Mouse (Mus musculus) telencephalon, adult 2 months (tissue): ENCODE results near the gene Gm21976.

ENCODE experiments used
- DNase-seq: peaks from one replicate; pipeline ENCODE4 v3.0.0-alpha.2; 2011; ENCODE audit warnings: low read depth, low spot score

The Gm21976 gene

DNA sequence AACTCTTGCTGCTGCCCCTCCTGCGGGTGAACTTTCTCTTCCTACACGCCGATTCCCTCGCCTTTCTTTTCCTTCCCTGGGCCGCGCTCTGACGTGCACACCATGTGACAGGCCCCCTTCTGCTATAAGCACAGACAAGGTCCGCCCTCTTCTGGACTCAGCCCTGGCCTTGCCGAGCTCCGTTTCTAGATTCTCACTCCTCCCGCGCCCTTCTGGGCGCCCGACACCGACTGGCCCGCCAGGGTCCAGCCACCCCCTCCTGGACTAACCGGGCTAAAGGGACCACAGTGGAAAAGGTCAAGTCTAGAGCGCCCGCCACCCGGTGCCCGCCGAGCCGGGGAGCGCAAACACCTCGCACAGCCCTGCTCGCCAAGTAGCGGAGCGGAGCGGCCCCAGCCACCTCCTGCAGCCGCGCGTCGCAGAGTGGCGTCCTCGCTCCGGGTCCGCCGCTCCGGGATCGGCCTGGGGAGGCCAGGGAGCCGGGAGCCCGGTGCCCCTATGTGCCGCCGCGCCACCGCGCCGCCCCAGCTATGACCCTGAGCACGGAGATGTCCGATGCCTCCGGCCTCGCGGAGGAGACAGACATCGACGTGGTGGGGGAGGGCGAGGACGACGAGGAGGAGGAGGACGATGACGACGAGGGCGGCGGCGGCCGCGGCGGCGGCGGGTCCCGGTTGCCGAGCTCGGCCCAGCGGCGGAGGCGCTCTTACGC lies 74.6 kb downstream of the Gm21976 start, which contains the start of gene Foxd1:
Gene Foxd1 (plus strand): TSS at position 153 of the 712 bp plus-strand sequence.
- no peak for DNase-seq

GRCm38 (mm10) chr13:98354871-98355558 lies 75.3 kb downstream of the Gm21976 start:
- no peak for DNase-seq

DNA sequence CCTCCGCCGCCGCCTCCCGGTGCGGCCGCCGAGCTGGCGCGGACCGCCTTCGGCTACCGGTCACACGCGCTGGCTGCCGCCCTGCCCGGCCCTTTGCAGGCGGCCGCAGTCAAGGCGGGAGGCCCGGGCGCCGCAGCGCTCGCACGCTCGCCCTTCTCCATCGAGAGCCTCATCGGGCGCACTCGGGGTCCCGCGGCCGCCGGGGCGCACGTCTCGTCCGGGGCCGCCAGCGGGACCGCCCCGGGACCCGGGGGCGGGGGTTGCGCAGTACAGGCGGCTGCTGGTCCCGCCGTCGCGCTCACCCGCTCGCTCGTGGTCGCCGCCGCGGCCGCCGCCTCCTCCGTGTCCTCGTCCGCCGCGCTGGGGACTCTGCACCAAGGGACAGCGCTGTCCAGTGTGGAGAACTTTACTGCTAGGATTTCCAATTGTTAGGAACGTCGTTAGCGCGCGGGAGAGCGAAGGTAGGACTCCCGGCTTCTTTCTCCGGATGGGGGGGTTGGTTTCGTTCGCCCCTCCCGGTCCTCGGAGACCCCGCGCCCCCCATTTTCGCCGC lies 75.9 kb downstream of the Gm21976 start:
- no peak for DNase-seq

DNA sequence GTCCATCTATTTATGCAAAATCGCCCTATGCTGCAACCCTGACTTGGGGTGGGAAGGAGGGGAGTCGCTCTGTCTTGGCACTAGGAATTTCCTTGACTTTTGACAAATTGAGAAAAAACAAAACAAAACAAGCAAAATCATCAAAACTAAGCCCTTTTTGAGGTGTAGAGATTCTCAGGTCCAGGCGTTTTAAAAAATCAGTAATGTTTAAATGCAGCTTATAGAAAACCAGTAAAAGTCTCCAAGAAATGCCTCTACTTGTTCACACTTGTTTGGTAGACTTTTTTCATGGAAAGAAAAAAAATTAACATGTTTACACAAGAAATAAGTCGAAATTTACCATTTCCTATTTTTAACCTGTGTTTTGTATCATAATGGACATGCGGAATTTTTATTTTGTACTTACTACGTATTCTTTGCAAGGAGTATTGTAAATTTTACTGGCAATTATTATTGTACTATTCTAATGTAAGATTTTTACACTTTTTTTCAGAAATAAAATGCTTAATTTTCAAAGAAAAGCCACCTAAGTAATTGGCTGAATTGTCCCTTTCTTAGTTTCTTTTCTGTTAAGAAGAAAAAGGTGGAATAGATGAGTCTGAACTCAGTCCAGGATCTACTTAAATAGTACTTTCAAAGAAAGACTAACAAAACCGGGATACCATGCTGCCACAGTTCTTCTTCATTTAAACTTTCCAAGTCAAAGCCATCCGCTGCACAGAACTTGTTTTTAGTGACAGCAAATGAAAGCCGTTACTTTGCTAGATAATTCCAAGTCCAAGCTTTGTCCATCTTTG lies 76.7 kb downstream of the Gm21976 start:
- no peak for DNase-seq
